Mouse (Mus musculus) CD4-positive naive resting alpha-beta T cell, adult 76 days (primary cell): ENCODE results near the gene Fcrl6. TPM values are rescaled to one million over a fixed set of nuclear protein-coding genes. Genes with fewer than 3 reads are reported as not detected.

Source experiments
- total RNA-seq: library from RNA; stranded (reverse); gene quantifications from one replicate; pipeline ENCODE4 v1.2.4, GENCODE M21; 2023

Fcrl6 gene
- total RNA-seq: not detected

DNA sequence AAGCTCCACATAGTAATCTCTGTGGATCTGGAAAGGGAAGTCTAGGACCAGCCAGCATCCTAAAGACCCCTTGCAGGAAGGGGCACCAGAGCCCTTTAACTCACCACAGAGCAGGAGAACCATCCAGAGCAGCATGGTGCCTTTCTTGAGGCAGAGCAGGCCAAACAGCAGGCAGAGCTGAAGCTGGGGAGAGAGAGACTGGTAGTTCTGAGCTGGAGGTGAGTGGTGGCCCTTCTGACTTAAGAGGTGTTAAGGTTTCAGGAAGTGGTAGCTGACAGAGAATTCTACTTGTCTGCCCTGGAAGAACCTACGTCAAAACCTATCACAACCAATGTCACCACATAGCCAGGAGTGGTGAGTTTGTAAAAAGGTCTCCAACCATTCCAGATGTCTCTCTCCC, at the start of gene Fcrl6:
Gene Fcrl6, minus strand, starts transcription at position 226 of the 400 bp plus-strand sequence.

GRCm38 (mm10) chr1:172632451-172633326, 30.3 kb upstream of the Fcrl6 start, which contains the start of gene Dusp23:
TSS of gene Dusp23 (minus strand) at chr1:172632962.

GRCm38 (mm10) chr1:172590385-172590784, 12.0 kb downstream of the Fcrl6 start, which contains the start of gene Slamf8:
TSS of gene Slamf8 (minus strand) at chr1:172590568.

DNA sequence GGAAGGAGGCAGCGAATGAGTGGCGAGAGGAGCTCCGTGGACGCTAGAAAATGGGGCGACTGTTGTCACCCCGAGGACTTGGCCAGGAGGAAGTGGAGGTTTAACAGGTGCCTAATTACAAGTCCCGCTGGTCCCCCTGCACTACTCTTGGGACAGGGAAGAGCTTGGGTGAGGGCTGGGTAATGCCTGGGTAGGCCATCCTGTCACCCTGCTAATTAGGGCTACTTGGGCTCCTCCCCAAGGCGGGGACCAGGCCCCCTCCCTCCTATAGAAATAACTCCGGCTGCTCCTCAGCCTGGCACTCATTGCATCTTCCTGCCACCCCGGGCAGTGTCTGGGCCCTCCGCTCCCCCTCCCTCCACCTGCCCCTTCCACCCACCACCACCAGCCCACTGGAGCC, 46.7 kb downstream of the Fcrl6 start, which contains the start of gene Vsig8:
Gene Vsig8, plus strand, starts transcription at position 301 of the 400 bp plus-strand sequence.

Other genes starting within 250 kb of the Fcrl6 start
- gene Pigm, start 226.0 kb downstream of the Fcrl6 start, total RNA-seq: 29.3 TPM
- 0.59 TPM for gene Slamf9, start 127.2 kb downstream of the Fcrl6 start, total RNA-seq
- gene Igsf9, start 120.8 kb downstream of the Fcrl6 start, total RNA-seq: 1.3 TPM
- 182 TPM for gene Tagln2, start 102.5 kb downstream of the Fcrl6 start, total RNA-seq
- gene Cfap45, start 81.8 kb downstream of the Fcrl6 start, total RNA-seq: 0.47 TPM
- not detected for gene Vsig8, start 46.6 kb downstream of the Fcrl6 start, total RNA-seq
- gene Slamf8, start 12.0 kb downstream of the Fcrl6 start, total RNA-seq: 0.56 TPM
- gene Dusp23, start 30.4 kb upstream of the Fcrl6 start, total RNA-seq: 0.94 TPM
- gene Crp, start 95.5 kb upstream of the Fcrl6 start, total RNA-seq: not detected